Mouse (Mus musculus) thymus, adult 18-20 months (tissue): ENCODE measurements around the gene Magix.

Source experiments
- DNase-seq, 2 experiments: peaks; one replicate each; pipeline ENCODE4 v3.0.0; 2022; ENCODE audit warnings: mixed read lengths in 2 of 2

Magix gene

DNA sequence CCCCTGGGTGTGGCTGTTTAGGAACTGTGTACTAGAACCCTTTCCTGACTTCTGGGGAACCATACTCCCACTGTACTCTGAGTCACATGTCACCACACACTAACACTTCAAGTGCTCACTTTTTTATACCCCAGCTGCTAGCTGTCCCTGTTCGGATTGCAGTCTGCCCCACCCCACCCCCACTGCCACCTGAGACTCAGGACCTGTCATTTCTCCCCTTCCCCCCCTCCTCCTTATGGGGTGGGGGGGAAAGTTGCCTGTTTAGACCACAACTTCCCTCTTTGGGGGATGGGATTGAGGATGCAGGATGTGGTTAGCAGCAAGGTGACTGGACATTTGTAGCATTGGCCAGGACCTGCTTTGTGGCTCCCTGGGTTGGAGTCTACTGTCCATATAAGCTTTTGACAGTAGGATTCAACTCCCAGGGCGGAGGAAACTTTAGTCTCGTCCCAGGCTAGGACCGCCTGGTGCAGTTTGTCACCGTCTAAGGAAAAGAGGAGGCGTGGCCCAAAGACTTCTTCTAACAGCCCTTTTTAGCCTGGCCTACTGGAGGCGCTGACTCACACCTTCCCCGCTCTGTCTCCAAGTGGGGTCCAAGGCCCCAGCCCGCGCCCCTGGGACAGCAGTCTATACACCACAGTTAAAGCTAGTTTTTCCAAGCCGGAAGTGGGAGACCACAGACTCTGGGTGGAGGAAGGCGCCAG lies 7.3 kb downstream of the Magix start:
- peak in 1 of 2 experiments; percentile 38 for DNase-seq

DNA sequence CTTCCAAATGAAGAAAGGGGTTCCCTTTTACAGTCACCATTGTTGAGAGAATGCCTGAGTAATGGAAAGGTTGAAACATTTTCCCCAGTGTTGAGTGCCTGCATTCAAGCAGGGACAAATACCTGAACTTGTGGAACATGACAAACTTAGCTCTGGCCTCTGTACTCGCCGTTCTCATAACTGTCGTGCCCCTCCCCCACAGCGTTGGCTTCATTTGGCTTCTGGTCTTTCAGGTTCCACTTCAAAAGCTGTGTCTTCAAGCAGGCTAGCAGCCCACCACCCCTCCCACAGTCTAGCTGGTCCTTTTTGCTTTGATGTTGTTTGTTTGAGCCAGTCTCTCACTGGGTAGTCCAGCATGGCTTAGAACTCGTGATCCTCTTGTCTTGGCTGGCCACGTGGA lies 8.3 kb downstream of the Magix start:
- DNase-seq, result no peak

DNA sequence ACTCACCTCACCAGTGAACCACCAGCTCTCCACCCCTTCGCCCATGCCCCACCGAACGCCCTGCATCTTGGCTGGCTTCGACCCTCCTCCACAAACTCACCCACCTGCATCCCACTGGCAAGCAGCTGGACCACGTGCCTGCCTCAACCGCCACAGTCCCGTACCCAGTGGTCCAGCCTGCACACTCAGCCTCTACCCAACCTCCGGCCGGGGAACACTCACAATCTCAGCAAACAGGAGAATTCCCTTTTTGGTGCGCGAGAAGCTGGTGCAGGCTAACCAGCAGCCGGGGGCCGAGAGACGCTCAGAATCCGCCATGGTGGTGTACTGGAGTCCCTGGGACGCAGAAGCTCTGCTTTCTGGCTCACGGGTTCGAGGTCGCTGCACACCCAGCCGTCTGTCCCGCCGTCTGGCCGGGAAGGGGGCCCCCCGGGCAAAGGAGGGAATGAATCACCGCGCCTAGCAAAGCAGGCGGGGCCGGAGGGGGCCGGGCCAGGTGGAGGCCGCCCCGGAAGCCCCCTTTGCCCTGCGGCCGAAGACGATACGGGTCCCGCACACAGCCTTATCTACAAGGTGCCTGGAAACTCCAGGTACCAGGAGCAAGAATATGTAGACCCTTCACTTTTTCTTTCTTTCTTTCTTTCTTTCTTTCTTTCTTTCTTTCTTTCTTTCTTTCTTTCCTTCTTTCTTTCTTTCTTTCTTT lies 10.0 kb downstream of the Magix start, which contains the start of gene Plp2:
Gene Plp2 (minus strand): TSS at position 470 of the 703 bp plus-strand sequence.
- DNase-seq, result peak in 1 of 2 experiments; percentile 25

DNA sequence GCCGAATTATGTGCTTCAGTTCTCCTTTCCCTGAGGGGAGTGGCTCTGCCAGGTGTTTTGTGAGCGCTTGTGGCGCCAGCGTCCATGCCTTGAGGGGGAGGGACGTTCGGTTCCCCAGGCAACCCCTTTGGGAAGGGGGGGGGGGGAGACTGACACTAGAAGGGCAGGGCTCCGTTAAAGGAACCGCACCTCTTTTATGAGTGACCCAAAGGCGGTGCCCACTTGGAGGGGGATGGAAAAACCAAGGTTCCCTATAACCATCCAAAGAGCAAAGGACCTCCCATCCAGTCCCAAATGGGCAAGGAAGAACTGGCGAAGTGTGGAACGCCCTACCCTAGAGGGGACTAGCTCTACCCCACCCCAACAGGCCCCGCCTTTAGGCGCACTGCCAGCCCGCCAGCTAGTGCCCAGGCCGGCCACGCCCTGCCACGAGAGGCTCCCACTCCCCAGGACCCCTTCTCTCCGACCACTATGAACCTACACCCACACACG lies 10.6 kb downstream of the Magix start:
- DNase-seq, result peak in 1 of 2 experiments; percentile 56

DNA sequence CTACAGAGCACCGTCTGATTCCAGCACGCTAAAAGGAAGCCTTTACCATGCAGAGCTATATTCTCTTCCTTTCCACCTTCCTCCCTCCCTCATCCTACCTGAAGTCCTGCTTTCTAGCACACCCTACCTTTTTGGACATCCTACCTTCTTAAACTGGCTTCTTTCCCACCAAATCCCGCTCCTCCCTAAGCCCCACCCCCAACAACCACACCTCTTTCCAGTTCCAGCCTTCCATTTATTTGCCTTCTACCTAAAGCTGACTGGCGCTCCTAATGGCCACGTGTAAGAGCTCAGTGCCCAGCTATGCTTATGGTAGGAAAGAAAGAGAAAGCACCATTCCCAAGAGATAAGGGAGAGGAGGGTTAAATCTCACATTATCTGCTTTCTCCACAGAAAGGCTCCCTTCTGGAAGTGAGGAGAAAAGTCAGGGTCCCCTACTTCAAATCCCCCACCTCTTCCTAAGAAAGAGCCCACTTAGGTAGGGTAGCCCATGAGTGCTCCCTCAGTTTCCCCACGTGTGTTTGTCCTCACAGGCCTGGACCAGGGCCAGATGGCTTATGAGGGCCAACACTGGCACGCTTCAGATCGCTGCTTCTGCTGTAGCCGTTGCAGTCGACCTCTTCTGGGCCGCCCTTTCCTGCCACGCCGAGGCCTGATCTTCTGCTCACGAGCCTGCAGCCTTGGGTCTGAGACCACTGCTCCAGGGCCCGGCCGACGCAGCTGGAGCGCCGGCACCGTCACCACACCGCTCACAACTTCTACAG lies 15.1 kb downstream of the Magix start:
- DNase-seq, result no peak

DNA sequence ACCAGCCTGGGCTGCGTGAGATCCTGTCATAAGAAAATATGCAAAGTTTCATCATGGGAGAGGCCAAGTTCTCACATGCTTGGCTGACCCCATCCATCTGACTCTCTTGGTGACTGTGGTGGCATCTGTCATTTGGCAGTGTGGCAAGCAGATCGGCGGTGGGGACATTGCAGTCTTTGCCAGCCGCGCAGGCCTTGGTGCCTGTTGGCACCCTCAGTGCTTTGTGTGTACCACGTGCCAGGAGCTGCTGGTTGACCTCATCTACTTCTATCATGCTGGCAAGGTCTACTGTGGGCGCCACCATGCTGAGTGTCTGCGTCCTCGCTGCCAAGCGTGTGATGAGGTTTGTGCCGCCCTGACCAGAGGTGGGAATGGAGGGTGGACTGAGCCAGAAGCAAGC lies 16.3 kb downstream of the Magix start:
- no peak for DNase-seq

DNA sequence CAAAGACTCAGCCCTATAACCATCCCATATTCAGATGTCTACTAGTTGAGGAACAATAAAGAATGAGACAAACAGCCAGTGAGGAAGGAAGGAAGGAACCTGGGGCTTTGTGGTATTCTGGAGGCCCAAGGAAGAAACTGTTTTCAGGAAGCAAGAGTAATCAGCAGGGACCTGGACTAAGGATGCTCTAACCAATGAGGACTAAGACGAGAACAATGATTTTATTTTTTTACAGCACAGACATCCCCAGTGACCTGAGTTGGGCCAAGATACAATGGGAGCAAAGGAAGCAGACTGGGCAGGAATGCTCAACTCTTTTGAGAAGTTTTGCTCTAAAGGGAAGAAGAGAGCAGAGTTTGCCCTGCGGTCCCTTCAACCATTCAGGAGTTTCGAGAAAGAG lies 18.1 kb downstream of the Magix start:
- DNase-seq, result no peak

DNA sequence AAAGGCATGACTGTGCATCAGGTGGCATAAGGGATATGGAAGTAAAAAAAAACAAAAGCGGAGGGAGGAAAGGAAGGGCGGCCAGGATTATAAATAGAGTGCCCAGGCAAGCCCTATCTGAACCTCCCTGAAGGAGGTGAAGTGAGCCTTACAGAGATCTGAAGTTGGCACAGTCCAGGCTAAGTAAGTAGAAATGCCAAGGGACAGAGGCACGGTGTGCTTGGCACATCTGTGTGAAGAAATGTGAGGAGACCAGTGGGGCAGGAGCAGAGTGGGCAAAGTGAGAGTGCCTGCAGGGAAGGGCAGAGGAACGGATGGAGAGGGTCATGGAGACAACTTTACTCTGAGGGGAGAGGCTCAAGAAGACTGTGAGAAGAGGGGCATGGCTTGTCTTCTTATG lies 20.0 kb downstream of the Magix start:
- no peak for DNase-seq

DNA sequence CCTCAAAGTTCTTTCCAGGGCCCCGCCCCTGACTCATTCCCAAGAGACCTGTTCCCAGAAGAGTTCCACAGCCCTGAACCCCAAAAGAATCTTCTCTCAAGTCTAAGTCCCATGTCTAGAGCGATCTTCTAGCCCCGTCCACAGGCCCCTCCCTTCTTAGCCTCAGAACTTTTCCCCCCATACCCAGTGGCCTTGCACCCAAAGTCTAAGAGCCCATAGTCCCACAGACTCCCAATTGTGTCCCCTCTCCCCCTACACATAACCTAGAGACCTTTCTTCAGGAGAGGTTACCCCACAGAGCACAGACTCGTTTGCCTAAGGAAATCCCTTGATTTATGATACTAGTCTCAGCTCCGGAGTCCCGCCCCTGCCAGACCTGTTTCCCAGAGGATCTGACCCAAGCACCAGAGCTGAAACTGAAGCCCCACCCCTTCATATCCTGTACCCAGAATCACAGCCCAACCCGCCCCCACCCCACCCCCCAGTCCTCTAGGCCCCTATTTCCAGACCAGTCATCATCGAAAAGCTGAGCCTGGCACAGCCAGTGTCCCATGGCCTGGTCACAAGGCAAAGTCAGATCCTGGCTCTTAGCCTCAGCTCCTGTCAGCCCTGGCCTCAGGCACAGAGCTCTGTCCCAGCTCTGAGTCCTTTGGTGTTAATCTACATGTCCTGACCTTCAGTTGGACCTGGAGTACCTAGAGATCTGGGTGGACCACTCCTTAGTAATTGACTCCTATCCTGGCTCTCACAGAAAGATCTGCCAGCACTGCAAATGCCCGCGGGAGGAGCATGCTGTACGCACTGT lies 22.1 kb downstream of the Magix start:
- DNase-seq, result no peak

DNA sequence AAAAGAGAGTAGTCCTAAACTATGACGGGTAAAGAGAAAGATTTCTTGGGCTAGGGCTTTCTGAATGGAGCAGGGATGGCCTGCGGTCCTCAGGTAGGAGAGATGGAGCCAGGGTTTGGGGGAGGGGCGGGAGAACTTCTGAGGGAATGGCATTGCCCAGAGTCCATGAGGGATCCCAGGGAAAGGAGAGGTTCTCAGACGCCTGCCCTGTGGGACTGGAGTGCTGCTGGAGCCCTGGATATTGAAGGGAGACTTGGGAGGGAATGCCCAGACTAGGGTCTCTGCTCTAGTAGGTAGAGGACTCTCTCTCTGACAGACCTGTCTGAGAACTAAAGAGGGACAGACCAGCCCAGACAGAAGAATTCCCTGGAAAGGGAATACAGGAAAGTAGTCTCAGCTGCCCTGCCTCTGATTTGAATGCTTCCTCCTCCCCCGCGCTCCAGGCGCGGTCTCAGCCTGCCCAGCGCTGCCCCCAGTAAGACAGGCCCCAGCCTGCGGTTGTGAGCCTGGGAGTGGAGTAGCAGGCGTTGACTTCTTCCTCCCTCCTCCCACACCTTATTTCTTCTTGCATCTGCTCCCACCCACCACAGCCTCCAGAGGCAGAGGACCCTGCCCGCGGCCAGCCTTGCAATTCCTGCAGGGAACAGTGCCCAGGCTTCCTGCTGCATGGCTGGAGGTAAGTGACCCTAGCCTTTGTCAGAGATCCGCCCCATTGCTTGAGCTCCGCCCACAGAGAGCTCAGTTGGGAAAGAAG lies 22.8 kb downstream of the Magix start:
- DNase-seq, result no peak

DNA sequence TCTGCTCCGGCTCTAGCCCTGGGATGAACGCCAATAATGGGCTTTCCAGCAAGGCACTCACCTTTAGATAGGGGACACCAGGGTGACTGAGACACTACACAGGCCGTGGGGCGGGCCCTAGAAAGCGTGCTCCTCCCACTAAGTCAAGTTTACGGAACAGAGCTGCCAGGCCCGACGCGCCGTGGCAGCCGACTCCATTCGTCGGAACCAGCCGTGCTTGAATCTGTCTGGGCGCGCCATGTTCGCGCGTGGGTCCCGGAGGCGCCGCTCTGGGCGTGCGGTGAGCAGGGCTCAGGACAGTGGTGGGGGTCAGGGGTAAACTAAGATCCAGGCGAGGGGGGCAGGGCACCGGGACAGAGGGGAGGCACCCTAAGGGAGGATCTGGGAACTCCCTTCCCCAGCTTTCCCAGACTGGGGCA lies 23.8 kb downstream of the Magix start, which contains the start of gene Prickle3:
Gene Prickle3 (plus strand): TSS at position 40 of the 419 bp plus-strand sequence.
- peak in 1 of 2 experiments; percentile 26 for DNase-seq

DNA sequence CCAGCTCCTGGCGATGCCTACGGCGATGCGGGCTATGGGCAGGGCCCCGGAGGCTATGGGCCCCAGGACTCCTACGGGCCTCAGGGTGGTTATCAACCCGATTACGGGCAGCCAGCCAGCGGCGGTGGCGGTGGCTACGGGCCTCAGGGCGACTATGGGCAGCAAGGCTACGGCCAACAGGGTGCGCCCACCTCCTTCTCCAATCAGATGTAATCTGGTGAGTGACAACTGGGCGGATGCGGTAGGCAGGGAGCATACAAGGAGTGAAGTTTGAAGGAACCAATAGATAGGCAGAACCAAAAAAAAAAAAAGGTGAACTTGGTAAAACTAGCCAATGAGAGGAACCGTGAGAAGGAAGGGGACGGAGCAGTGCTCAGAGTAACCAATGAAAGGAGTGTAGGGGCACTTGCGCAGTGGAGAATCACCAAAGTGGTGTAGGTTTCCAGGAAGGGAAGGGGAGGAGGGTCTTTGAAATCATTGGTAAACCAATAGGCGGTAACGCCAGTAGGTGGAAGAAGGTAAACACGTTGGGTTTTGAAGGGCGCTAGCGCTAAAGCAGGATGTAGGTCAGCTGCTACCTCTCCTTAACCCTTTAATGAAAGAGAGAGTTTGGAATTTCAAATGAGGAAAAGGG lies 32.3 kb downstream of the Magix start:
- peak; percentile 71 to 85 for DNase-seq

DNA sequence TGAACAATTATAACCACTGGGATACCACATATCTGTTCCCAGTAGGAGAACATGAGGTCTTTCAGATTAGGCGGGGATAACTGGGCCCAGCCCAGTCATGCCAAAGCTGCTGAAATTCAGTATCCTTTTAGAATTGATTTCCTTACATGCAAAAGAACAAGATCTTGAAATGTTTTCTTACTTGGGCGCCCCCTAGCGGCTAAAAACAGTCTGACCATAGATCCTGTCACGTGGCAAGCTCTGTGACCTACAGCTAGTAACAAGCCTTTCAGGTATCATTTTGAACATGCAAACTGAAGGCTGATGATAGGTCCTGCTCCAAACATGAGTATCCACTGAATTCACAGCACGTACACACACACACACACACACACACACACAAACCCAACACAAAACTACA lies 35.7 kb downstream of the Magix start:
- peak in 1 of 2 experiments; percentile 58 for DNase-seq

DNA sequence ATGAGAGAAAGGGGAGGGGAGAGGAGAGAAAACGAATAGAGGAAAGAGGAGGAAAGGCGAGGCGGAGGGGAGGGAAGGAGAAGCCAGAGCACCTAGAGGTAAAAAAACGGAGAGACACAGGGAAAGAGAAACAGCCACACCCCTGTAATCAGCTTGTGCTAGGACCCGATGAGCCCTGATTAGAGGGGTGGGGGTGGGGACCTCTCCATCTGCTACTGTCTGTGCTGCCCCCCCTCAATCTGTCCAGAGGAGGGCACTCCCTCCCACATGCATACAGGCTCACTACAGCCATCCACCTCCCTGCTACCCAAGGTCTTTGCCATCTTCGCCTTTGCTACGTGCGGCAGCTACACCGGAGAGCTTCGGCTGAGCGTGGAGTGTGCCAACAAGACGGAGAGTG lies 40.3 kb downstream of the Magix start:
- no peak for DNase-seq

DNA sequence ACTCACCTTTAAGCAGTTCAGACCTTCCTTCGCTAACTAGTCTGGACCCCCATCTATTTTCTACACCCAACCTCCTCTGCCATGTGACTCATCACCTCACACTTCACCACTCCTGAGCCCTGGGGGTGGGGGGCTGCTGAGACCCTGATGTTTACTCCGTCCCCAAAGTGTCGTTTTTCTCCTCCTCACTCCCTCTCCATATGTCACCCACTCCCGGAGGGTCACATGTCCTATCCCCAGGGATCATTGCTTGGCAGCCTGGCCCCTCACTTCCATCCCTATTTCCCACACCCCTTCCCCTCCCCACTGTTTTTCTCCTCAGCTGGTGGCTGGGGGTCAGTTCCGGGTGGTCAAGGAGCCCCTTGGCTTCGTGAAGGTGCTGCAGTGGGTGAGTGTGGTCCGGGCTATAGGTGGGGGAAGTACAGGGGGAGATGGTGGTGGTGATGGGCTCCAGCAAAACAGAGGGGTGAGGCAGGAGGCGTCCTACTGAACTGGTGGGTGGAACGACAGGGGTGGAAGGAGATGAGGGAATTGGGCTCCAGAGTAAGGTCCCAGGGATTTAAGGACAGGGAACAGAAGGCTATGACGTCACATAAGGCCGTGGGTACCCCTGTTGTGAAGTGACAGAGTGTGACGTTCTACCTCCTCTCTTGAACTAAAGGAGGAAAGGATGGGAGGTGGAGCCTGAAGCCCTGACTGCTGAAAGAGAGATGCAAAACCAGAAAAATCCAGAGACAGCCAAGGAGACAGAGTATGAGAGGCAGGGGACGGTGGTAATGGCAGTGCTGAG lies 41.3 kb downstream of the Magix start:
- no peak for DNase-seq

DNA sequence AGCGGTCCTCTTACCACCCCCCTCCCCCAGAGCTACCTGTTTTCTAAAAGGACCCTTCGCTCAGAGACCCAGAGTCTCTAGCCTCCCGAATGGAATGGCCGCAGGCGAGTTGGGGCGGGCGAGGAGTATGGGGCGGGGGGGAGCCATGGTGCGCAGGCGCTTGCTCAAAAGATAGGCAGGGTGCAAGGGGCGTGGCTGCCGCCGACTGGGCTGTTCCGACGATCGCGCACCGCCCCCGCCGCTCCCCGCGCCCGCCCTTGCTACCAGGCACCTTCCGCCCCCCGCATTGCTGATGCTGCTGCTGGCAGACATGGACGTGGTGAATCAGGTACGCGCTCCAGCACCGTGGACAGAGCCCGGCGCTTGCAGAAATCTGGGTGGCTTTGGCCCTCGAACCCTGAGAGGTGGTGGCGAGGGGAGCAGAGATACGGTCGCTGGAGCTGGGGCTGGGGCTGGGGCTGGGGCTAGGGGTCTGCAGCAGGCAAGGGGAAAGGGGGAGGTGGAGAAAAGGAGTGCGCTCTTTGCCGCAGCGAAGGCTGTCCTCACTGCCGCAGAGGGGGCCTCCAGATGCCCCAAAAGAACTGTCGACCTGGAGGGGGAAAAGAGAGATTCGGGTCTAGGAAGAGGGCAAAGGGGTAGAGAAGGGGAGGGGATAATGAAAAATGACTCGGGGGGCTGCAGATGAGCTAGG lies 42.5 kb downstream of the Magix start, which contains the start of gene Syp:
Gene Syp (plus strand): TSS at position 71 of the 691 bp plus-strand sequence.
- DNase-seq, result peak; percentile 73

DNA sequence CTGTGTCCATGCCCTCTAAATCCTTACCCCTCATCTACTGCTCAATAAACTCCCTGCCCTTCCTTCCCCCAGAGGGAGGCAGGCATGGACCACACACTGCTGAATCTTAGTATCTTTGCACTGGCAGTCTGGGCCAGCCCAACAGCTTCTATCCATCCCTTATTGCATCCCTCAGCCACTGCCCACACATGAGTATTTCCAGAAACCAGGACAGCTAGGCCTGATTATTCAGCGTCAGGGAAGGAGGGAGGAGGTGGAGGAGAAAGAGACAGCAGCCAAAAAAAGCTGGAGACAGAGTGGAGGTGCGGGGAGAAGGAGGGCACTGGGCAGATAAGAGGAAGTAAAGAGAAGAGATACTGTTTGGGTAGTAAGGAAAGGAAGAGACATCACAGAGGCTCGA lies 46.0 kb downstream of the Magix start:
- no peak for DNase-seq

DNA sequence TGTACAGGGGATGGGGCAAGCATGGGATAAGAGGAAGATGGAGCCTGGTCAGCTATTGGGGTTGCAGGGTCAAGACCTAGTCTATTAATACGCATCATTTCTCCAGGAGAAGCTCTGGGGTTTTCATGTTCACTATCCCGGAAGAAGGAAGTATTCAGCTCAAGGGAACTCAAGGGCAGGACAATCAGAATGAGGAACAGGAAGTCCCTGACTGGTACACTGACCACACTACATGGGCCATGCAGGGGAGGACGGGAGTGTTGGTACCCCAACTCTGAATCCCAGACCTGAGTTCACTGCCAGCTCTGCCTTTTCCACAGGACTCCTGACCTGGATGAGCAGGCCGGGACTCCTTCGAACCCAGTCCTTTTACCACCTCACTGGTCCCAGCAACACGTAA lies 48.5 kb downstream of the Magix start:
- DNase-seq, result no peak
